Mouse (Mus musculus) embryonic fibroblast, embryonic 13.5 days (primary cell): Measurements from ENCODE around the gene Sirt4. TPM values are rescaled to one million over a fixed set of nuclear protein-coding genes. Genes with fewer than 3 reads are reported as not detected.
"Not testable (repeated sequence)": the region's sequence is repeated elsewhere in the genome, so short reads cannot be mapped to it uniquely, and the experiment has no call there.

Source experiments
- H3K27ac ChIP-seq: 2 replicates; pipeline ENCODE4 v1.5.1; 2012; ENCODE audit warnings: low read length, control low read depth, inconsistent platforms; ENCODE audit not compliant: insufficient read depth
- H3K4me1 ChIP-seq: 2 replicates; pipeline ENCODE4 v1.6.1; 2011; ENCODE audit warnings: low read length; ENCODE audit not compliant: control insufficient read depth, insufficient read depth
- H3K4me3 ChIP-seq: 2 replicates; pipeline ENCODE4 v1.5.1; 2011; ENCODE audit warnings: mild to moderate bottlenecking, control low read depth, low read length; ENCODE audit not compliant: insufficient read depth
- CTCF ChIP-seq: IDR thresholded peaks from 2 replicates; pipeline ENCODE4 v1.5.1; 2011; ENCODE audit warnings: mild to moderate bottlenecking, control low read depth, low read length, moderate library complexity, borderline replicate concordance; ENCODE audit not compliant: insufficient read depth
- POLR2A ChIP-seq: IDR thresholded peaks from 2 replicates; pipeline ENCODE4 v1.6.1; 2011; ENCODE audit warnings: low read depth, mild to moderate bottlenecking, control low read depth, low read length, moderate library complexity
- polyA plus RNA-seq: library from polyadenylated mRNA; stranded (reverse); fragments of >200 nt; gene quantifications from 2 replicates; pipeline ENCODE4 v1.2.4, GENCODE M21; 2011; ENCODE audit warnings: low read depth; ENCODE audit not compliant: missing spikeins, insufficient read length

Gene Sirt4
- polyA plus RNA-seq, 1 experiment: 18.5 TPM

DNA sequence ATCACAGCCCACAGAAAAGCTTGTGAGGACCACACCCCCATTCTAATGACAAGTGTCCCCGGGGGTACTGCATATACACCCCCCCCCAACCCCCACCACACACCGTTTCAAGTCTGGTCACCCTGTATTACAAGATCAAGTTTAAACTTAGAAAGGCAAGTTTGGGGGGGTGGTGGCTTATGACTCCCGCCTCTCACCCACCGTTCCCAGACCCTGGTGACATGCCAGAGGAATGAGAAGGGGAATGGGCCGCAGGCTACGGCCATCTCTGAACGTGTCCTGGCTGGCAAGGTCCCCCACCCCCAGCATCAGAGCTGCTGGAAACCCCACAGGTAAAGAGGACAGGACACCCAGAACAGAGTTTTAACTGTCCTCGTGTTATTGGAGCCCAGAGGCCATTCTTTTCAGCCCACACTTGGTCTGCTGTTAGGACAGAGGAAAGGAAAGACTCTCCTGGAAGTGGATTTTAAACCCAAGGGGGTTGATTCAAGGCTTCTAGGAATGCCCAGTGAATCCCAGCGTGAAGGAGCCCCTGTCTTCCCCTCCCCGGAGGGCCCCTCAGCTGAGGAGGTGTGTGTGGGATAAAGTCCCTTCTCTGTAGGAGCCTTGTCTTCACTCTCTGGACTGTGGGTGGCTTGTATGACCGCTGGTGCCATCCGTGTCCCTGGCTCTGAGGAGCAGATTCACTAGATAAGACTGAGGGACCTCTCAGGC lies 22.9 kb upstream of the Sirt4 start:
- peak overlapping the region; percentile 85 for H3K4me3 ChIP-seq
- no peak overlapping the region for H3K27ac ChIP-seq
- peaks cover 5% of the 10 kb centered on the region for H3K4me1 ChIP-seq
- no peak for TF ChIP-seq CTCF

DNA sequence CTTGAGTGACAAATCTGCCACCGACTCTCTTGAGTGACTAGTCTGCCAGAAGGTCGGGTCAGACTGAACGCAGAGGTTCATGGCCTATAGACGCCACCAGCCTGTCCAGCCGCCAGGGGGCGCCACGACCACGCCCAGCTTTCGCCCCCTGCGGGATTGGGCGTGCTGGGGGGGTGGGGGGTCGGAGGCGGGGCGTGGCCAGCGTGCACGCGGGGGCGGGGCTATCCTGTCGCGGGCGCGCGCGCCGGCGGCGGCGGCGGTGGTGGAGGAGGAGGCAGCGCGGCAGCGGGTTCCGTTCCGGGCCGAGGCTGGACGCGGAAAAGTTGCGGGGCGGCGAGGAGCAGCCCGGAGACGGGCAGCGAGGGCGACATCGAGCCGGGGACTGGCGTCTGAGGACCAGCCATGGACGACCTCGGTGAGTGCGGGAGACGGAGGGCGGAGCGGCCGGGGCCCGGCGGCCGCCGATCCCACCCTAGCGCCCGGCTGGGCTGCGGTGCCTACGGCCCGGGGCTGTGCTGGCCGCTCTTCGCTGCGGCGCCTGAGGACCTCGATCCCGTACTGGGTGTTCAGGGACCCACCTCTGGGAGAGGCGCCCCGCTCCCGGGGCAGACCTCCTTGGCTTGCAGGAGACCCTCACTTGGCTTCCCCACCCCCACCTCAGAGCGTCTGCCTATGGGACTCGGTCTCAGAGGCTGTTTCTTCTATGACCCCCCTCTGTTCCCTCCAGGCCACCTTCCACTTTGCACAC lies 22.1 kb upstream of the Sirt4 start, which contains the start of gene Pxn:
TSS of gene Pxn (plus strand) at position 223 of the 748 bp plus-strand sequence.
- TF ChIP-seq POLR2A: peak; percentile 92
- peak; percentile 85 for TF ChIP-seq CTCF
- Histone ChIP-seq H3K4me1 (peaks cover 5% of the 10 kb centered on the region), H3K27ac (no peak within 1 kb of the TSS), H3K4me3 (peak within 1 kb of the TSS; percentile 85)

DNA sequence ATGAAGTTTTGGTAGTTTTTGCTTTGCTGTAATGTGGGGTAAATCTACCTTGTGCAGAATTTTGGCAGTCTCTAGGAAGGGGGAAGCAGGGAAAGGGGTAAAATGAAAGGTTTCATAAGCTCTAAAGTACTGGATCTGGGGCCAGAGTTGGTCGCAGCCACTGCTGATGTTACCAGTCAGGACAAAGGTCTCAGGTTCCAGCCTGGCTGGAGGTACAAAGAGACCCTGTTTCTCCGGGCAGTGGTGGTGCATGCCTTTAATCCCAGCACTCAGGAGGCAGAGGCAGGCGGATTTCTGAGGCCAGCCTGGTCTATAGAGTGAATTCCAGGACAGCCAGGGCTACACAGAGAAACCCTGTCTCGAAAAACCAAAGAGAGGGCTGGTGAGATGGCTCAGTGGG lies 21.1 kb upstream of the Sirt4 start:
- H3K4me1 ChIP-seq, H3K27ac ChIP-seq, H3K4me3 ChIP-seq: not testable (repeated sequence)

DNA sequence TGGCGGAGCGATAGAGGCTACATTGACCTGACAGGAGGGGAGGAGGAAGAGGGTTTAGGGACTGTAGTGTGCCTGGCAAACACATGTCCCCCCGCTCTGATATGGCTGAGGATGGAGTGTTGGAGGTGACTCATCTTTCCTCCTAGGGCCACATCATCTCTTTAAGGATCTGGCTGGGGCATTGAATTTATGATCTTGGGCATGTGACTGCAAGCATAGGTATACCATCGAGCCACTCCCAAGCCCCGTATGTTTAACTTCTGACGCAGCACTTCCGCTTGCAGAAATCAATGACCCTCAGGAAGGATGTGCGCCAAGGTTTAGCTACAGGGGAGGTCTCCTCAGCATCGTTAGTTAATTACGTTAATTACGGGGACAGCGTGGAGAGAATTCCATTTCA lies 18.5 kb upstream of the Sirt4 start:
- Histone ChIP-seq H3K27ac (no peak overlapping the region), H3K4me3 (no peak overlapping the region), H3K4me1 (peaks cover 5% of the 10 kb centered on the region)
- TF ChIP-seq POLR2A: no peak
- TF ChIP-seq CTCF: no peak

DNA sequence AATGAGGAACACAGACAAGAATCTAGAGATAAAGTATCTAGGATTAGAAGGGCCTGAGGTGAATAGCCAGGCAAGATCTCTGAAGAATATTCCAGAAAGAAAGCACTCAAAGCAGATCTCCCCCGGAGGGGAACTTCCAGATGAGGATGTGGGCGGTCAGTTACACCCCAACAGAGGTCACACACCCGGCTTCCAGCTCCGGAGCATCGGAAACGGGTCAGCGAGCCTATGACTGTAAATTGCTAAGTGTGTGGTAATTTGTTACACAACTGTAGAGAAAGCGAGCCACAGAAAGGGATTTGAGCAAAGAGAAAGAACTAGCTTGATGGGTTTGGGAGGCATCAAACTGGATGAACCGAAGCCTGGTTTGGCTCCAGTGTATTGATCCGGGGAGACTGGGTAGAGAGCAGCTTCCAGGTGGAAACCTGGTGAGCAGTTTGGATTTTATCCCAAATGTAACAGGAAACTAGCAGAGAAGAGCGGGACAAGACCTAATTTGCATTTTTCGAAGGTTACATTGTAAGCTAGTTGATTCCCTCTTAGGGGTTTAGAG lies 15.9 kb upstream of the Sirt4 start:
- TF ChIP-seq CTCF (no peak), POLR2A (no peak)
- no peak overlapping the region for H3K27ac ChIP-seq

DNA sequence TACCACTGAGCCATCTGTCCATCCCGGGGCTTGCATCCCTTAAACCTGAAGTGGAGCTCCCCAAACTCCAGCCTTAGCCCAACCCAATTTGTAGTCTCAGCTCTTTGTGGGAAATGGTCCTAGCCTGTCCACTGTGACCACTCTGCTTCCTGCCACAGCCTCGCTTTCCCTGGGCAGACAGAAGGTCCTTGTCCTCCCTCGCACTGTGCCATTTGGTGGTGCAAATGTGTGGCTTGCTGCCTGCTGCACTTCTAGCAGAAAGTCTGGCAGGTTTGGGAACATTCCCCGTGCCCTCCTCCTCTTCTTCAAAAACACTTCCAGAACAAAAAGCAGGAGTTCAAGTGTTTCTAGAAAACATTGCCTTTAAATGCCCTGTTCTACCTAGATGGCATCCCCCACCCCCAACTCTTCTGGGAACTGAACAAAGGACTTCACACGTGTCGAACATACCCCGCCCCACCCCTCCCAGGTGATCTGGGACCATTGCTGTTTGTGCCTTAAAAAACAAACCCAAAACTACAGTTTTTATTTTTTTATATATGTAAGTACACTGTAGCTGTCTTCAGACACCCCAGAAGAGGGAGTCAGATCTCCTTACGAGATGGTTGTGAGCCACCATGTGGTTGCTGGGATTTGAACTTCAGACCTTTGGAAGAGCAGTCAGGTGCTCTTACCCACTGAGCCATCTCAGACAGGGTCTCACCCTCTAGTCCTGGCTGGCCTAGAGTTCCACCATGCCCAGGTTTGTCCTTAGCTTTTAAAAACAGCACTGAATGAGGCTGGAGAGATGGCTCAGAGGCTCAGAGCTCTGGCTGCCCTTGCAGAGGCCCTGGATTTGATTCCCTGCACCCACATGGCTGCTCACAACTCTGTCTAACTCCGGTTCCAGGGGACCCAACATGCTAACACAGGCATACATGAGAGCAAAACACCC lies 14.0 kb upstream of the Sirt4 start:
- TF ChIP-seq CTCF (no peak), POLR2A (no peak)

More for the DNA sequence above, 15.9 kb upstream of the Sirt4 start:
- Histone ChIP-seq H3K4me3 (no peak overlapping the region), H3K4me1 (peaks cover 5% of the 10 kb centered on the region; the same call in 1 of the 2 replicates)

DNA sequence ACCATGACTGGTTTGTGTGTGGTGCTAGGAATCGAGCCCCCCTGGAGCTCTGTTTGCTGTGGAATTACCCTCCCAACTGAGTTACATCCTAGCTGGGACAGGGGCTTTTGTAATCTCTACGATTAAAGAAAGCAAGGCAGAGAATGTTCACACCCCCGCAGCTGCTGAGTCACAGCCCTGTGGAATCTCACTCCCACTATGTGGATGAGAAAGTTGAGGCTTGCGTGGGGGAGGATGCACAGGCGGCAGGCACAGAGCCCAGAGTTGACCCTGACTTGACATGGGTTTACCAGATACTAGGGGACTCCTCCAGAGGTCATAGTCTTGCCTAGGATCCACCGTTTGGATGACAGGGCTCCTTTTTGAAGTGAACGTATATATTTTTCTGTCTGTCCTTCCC lies 12.5 kb upstream of the Sirt4 start:
- Histone ChIP-seq H3K4me3 (no peak overlapping the region), H3K4me1 (peaks cover 15% of the 10 kb centered on the region), H3K27ac (no peak overlapping the region)
- no peak for TF ChIP-seq POLR2A
- no peak for TF ChIP-seq CTCF

More for the DNA sequence above, 14.0 kb upstream of the Sirt4 start:
- Histone ChIP-seq H3K4me1 (peaks cover 14% of the 10 kb centered on the region), H3K4me3 (no peak overlapping the region), H3K27ac (no peak overlapping the region)

DNA sequence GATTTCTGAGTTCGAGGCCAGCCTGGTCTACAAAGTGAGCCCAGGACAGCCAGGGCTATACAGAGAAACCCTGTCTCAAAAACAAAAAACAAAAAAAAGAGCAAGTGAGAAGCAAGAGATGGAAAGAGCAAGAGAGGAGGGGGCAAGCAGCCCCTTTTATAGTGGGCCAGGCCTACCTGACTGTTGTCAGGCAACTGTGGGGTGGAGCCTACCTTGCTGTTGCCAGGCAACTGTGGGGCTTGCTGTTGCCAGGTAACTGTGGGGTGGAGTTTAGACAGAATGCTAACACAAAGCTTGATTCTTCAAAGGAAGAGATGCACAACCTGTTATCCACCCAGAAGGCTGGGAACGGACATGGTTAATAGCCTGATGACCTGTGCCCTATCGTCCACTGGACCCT lies 11.1 kb upstream of the Sirt4 start:
- H3K27ac ChIP-seq, H3K4me3 ChIP-seq: not testable (repeated sequence)
- peaks cover 16% of the 10 kb centered on the region for H3K4me1 ChIP-seq

DNA sequence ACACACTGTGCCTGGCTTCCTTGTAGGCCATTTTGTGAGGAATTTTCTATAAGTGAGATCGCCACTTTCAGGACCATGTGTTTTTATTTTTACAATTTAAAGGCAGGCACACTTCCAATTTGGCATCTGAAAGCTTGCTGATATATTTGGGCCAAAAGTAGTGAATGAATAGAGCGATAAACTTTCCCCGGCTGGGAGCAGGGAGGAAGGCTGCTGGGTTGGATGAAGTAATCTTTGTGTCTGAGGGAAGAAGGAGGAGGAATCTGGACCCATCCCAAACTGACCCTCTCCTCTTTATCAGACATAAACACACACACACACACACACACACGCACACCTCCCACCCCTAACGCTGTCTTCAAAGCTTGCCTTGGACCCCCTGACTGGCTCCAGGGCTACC lies 8.9 kb upstream of the Sirt4 start:
- peak overlapping the region; percentile 86 for H3K27ac ChIP-seq
- H3K4me1 ChIP-seq: peaks cover 16% of the 10 kb centered on the region
- TF ChIP-seq CTCF: no peak
- TF ChIP-seq POLR2A: no peak
- no peak overlapping the region for H3K4me3 ChIP-seq

DNA sequence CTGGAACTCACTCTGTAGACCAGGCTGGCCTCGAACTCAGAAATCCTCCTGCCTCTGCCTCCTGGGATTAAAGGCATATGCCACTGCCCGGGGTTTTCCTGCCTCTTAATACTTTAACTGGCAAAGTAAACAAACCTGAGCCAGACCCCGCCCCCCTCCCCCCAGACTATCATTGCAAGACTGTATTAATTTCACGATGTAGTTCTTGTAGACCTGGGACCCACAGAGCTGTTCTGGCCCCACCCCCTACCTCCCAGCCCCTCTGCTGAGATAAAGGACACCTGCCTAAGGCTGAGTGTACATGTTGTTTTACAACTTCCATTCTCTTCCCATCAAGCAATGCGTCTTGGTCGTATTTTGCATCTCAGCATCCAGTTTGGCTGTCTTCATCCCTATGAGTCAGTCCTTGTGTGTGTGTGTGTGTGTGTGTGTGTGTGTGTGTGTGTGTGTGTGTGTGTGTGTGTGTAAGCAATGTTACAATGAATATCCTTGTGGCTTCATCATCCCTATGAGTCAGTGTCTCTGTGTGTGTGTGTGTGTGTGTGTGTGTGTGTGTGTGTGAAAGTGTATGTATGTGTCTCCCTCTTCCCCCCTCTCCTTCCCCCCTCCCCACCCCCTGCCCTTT lies 8.3 kb upstream of the Sirt4 start:
- TF ChIP-seq CTCF (no peak), POLR2A (peak; percentile 39; the same call in 1 of the 2 replicates)

More for the DNA sequence above, 8.3 kb upstream of the Sirt4 start:
- H3K4me1 ChIP-seq: peaks cover 16% of the 10 kb centered on the region
- H3K27ac ChIP-seq: peak overlapping the region; percentile 86
- no peak overlapping the region for H3K4me3 ChIP-seq
